Mouse (Mus musculus) liver, embryonic 18 days (tissue): ENCODE measurements around the gene Gtf2h1. TPM values are rescaled to one million over a fixed set of nuclear protein-coding genes. Genes with fewer than 3 reads are reported as not detected.

Source experiments
- polyA plus RNA-seq: library from polyadenylated mRNA; depleted of rRNA; stranded (reverse); fragments of >200 nt; gene quantifications from 2 replicates; pipeline ENCODE4 v1.2.3, GENCODE M21; 2012; rRNA removed

The Gtf2h1 gene
- 10.5 and 10.9 TPM in 2 replicates for polyA plus RNA-seq

GRCm38 (mm10) chr7:46795287-46796205, at the start of gene Gtf2h1, which contains the start of gene Hps5:
Gtf2h1 (plus strand) TSS chr7:46796103.
Hps5 (minus strand) TSS chr7:46796064.

GRCm38 (mm10) chr7:46751490-46751889, 44.4 kb upstream of the Gtf2h1 start, which contains the start of gene Saa2:
Saa2 (plus strand) TSS chr7:46751790.

GRCm38 (mm10) chr7:46840787-46841525, 45.1 kb downstream of the Gtf2h1 start, which contains the start of gene Ldha:
Ldha (plus strand) TSS chr7:46841475.

GRCm38 (mm10) chr7:46860996-46861395, 65.1 kb downstream of the Gtf2h1 start, which contains the start of gene Ldhc:
Ldhc (plus strand) TSS chr7:46861203.

Other genes with a start within 250 kb of the Gtf2h1 start
- 2.5 and 2.8 TPM in 2 replicates for gene Sergef, start 156.3 kb upstream of the Gtf2h1 start, polyA plus RNA-seq
- gene Tph1, start 123.6 kb upstream of the Gtf2h1 start, polyA plus RNA-seq, result 0.01 and 0.02 TPM in 2 replicates
- 4.3 and 4.6 TPM in 2 replicates for gene Saal1, start 85.4 kb upstream of the Gtf2h1 start, polyA plus RNA-seq
- 24.4 and 34.1 TPM in 2 replicates for gene Saa3, start 80.4 kb upstream of the Gtf2h1 start, polyA plus RNA-seq
- gene Saa4, start 63.5 kb upstream of the Gtf2h1 start, polyA plus RNA-seq, result 14.8 and 19.6 TPM in 2 replicates
- gene Saa1, start 53.1 kb upstream of the Gtf2h1 start, polyA plus RNA-seq, result 0.08 TPM in 1 of 2 replicates, not detected in the other
- gene Saa2, start 44.3 kb upstream of the Gtf2h1 start, polyA plus RNA-seq, result not detected in 2 replicates
- gene Hps5, start within 50 bp of the Gtf2h1 start, polyA plus RNA-seq, result 6.6 and 7.7 TPM in 2 replicates
- 1,205 and 1,366 TPM in 2 replicates for gene Ldha, start 45.4 kb downstream of the Gtf2h1 start, polyA plus RNA-seq
- gene Ldhc, start 65.1 kb downstream of the Gtf2h1 start, polyA plus RNA-seq, result 0.14 and 0.27 TPM in 2 replicates
- 19.0 and 20.1 TPM in 2 replicates for gene Tsg101, start 123.9 kb downstream of the Gtf2h1 start, polyA plus RNA-seq
- gene Uevld, start 162.4 kb downstream of the Gtf2h1 start, polyA plus RNA-seq, result 3.6 and 4.1 TPM in 2 replicates
- gene Gm9999, start 187.5 kb downstream of the Gtf2h1 start, polyA plus RNA-seq, result not detected in 2 replicates
- gene Spty2d1, start 212.3 kb downstream of the Gtf2h1 start, polyA plus RNA-seq, result 4.8 and 5.1 TPM in 2 replicates